Mouse (Mus musculus) heart, postnatal 10 days (tissue): ENCODE measurements around the gene Nmnat2. TPM values are rescaled to one million over a fixed set of nuclear protein-coding genes. Genes with fewer than 3 reads are reported as not detected.

Experiments used
- DNase-seq, 2 experiments: peaks; one replicate each; pipeline ENCODE4 v3.0.0; 2021
- intact Hi-C: fragments of 180-260 bp; cut with DNase I; formaldehyde crosslinking; loops from one replicate; pipeline ENCODE4 v1.15.1; 2025
- total RNA-seq, 2 experiments: library from RNA; stranded (reverse); gene quantifications; 2 replicates each; pipeline ENCODE4 v1.2.3; 2021

The Nmnat2 gene
- total RNA-seq, 2 experiments from 2014 or later = 1.0 to 1.2 TPM

GRCm38 (mm10) chr1:153145791-153146190 lies 191.0 kb downstream of the Nmnat2 start:
- intact Hi-C loops = no loop called here
- DNase-seq = no peak

GRCm38 (mm10) chr1:153152594-153152993 lies 197.8 kb downstream of the Nmnat2 start:
- intact Hi-C loops = no loop called here
- DNase-seq = no peak

- no peak for DNase-seq
- intact Hi-C loops = no loop called here
These were observed 198.9 kb downstream of the Nmnat2 start for GRCm38 (mm10) chr1:153153619-153154137.

- DNase-seq = peak; percentile 65 to 67
- intact Hi-C loops = no loop called here
These were observed 200.6 kb downstream of the Nmnat2 start for GRCm38 (mm10) chr1:153155364-153155763.

- peak; percentile 69 to 74 for DNase-seq
- intact Hi-C loops = no loop called here
These were observed 202.3 kb downstream of the Nmnat2 start for GRCm38 (mm10) chr1:153157021-153157623.

- no peak for DNase-seq
- intact Hi-C loops = no loop called here
These were observed 204.3 kb downstream of the Nmnat2 start for GRCm38 (mm10) chr1:153159137-153159536.

- no peak for DNase-seq
- intact Hi-C loops = no loop called here
These were observed 209.0 kb downstream of the Nmnat2 start for GRCm38 (mm10) chr1:153163831-153164230.

- no peak for DNase-seq
- intact Hi-C loops = no loop called here
These were observed 213.5 kb downstream of the Nmnat2 start for GRCm38 (mm10) chr1:153168293-153168692.

Other genes with a start within 250 kb of the Nmnat2 start
- gene Apobec4, start 204.4 kb upstream of the Nmnat2 start, total RNA-seq = not detected
- gene Rgl1, start 188.6 kb upstream of the Nmnat2 start, total RNA-seq = 10 to 100 TPM; 59.3 to 72.0 TPM
- 10 to 100 TPM; 81.2 to 86.1 TPM for gene Arpc5, start 188.5 kb upstream of the Nmnat2 start, total RNA-seq
- gene Ncf2, start 154.8 kb upstream of the Nmnat2 start, total RNA-seq = 1 to 10 TPM; 2.8 to 2.9 TPM
- gene Smg7, start 52.3 kb upstream of the Nmnat2 start, total RNA-seq = 10 to 100 TPM; 47.5 to 49.8 TPM
- 10 to 100 TPM in 1 of 2 experiments, 1 to 10 TPM in 1; 9.2 to 13.4 TPM for gene Lamc2, start 231.5 kb downstream of the Nmnat2 start, total RNA-seq